Mouse (Mus musculus) embryonic facial prominence, embryonic 10.5 days (tissue): ENCODE measurements at regions not wholly inside any gene's neighbourhood (a gene's known extent, or its start where the extent isn't known, plus 50 kb on each side); places are given as distances from the start of the nearest gene placed in this dataset.

ENCODE experiments used
- DNase-seq: peaks from one replicate; pipeline ENCODE4 v3.0.0-alpha.2; 2017; ENCODE audit warnings: low spot score
- H3K27ac ChIP-seq: fragments of 300-500 bp; sonication (generic); replicated peaks from 2 replicates; pipeline ENCODE4 v1.5.1; 2016; ENCODE audit warnings: mild to moderate bottlenecking
- H3K27me3 ChIP-seq: fragments of 300-500 bp; sonication (generic); replicated peaks from 2 replicates; pipeline ENCODE4 v1.6.1; 2016; ENCODE audit warnings: low read depth, mild to moderate bottlenecking; ENCODE audit not compliant: poor library complexity, severe bottlenecking
- H3K36me3 ChIP-seq: fragments of 300-500 bp; sonication (generic); replicated peaks from 2 replicates; pipeline ENCODE4 v1.6.1; 2016; ENCODE audit warnings: mild to moderate bottlenecking, moderate library complexity
- H3K4me1 ChIP-seq: fragments of 300-500 bp; sonication (generic); 2 replicates; pipeline ENCODE4 v1.6.1; 2016
- H3K4me3 ChIP-seq: fragments of 300-500 bp; sonication (generic); 2 replicates; pipeline ENCODE4 v1.5.1; 2016; ENCODE audit warnings: mild to moderate bottlenecking, moderate library complexity
- H3K9me3 ChIP-seq: fragments of 300-500 bp; sonication (generic); 2 replicates; pipeline ENCODE4 v1.6.1; 2016; ENCODE audit warnings: mild to moderate bottlenecking
- WGBS: fragments of 180-500 bp; shearing (Covaris S2); methylation state at CpG from one replicate; pipeline ENCODE4 v1.1.7; 2016; 5-methylcytosine and 5-hydroxymethylcytosine counted together

GRCm38 (mm10) chr15:70489548-70489947, 3344.8 kb upstream of the Gm6569 start:
- DNase-seq, result no peak
- H3K27me3 ChIP-seq, result no peaks in the 10 kb centered on the region
- H3K4me1 ChIP-seq, result no peaks in the 10 kb centered on the region
- WGBS, result 95% methylated on average over 1 of the region's 1 CpGs
- H3K4me3 ChIP-seq, result no peak overlapping the region
- H3K36me3 ChIP-seq, result no peaks in the 10 kb centered on the region
- no peaks in the 10 kb centered on the region for H3K9me3 ChIP-seq
- no peak overlapping the region for H3K27ac ChIP-seq

GRCm38 (mm10) chr15:70507046-70507818, 3327.1 kb upstream of the Gm6569 start:
- Histone ChIP-seq H3K36me3 (no peaks in the 10 kb centered on the region), H3K27me3 (no peaks in the 10 kb centered on the region), H3K4me3 (no peak overlapping the region), H3K4me1 (peaks cover 6% of the 10 kb centered on the region; the same call in 1 of the 2 replicates), H3K27ac (no peak overlapping the region), H3K9me3 (no peaks in the 10 kb centered on the region)
- WGBS, result 50% methylated on average over 2 of the region's 2 CpGs
- peak; percentile 10 for DNase-seq

- no peak overlapping the region for H3K4me3 ChIP-seq
- H3K4me1 ChIP-seq, result no peaks in the 10 kb centered on the region
- 85% methylated on average over 4 of the region's 4 CpGs for WGBS
- no peaks in the 10 kb centered on the region for H3K27me3 ChIP-seq
- H3K36me3 ChIP-seq, result no peaks in the 10 kb centered on the region
- H3K9me3 ChIP-seq, result no peaks in the 10 kb centered on the region
- no peak for DNase-seq
- no peak overlapping the region for H3K27ac ChIP-seq
Measured at GRCm38 (mm10) chr15:70520551-70520950, 3313.8 kb upstream of the Gm6569 start.

- Histone ChIP-seq H3K36me3 (no peaks in the 10 kb centered on the region), H3K27ac (no peak overlapping the region), H3K27me3 (no peaks in the 10 kb centered on the region), H3K9me3 (no peaks in the 10 kb centered on the region), H3K4me3 (no peak overlapping the region), H3K4me1 (no peaks in the 10 kb centered on the region)
- DNase-seq, result no peak
- WGBS, result 56% methylated on average over 18 of the region's 18 CpGs
Measured at GRCm38 (mm10) chr15:70554773-70555582, 3279.4 kb upstream of the Gm6569 start.

GRCm38 (mm10) chr15:70555583-70555894, 3278.8 kb upstream of the Gm6569 start:
- H3K4me3 ChIP-seq, result no peak overlapping the region
- no peak for DNase-seq
- 49% methylated on average over 1 of the region's 1 CpGs for WGBS
- no peaks in the 10 kb centered on the region for H3K27me3 ChIP-seq
- no peak overlapping the region for H3K27ac ChIP-seq
- H3K9me3 ChIP-seq, result no peaks in the 10 kb centered on the region
- no peaks in the 10 kb centered on the region for H3K4me1 ChIP-seq
- H3K36me3 ChIP-seq, result no peaks in the 10 kb centered on the region

- 50% methylated on average over 1 of the region's 1 CpGs for WGBS
- H3K9me3 ChIP-seq, result no peaks in the 10 kb centered on the region
- no peak overlapping the region for H3K4me3 ChIP-seq
- no peaks in the 10 kb centered on the region for H3K4me1 ChIP-seq
- no peak overlapping the region for H3K27ac ChIP-seq
- H3K36me3 ChIP-seq, result no peaks in the 10 kb centered on the region
- H3K27me3 ChIP-seq, result no peaks in the 10 kb centered on the region
- no peak for DNase-seq
Measured at GRCm38 (mm10) chr15:70594295-70594694, 3240.1 kb upstream of the Gm6569 start.

GRCm38 (mm10) chr15:70600762-70601489, 3233.4 kb upstream of the Gm6569 start:
- 57% methylated on average over 2 of the region's 2 CpGs for WGBS
- no peak overlapping the region for H3K4me3 ChIP-seq
- H3K9me3 ChIP-seq, result no peaks in the 10 kb centered on the region
- H3K4me1 ChIP-seq, result no peaks in the 10 kb centered on the region
- H3K36me3 ChIP-seq, result no peaks in the 10 kb centered on the region
- no peaks in the 10 kb centered on the region for H3K27me3 ChIP-seq
- no peak for DNase-seq
- no peak overlapping the region for H3K27ac ChIP-seq

GRCm38 (mm10) chr15:70605251-70605650, 3229.1 kb upstream of the Gm6569 start:
- no peak overlapping the region for H3K4me3 ChIP-seq
- no peak overlapping the region for H3K27ac ChIP-seq
- 91% methylated on average over 4 of the region's 4 CpGs for WGBS
- no peak for DNase-seq
- no peaks in the 10 kb centered on the region for H3K4me1 ChIP-seq
- H3K9me3 ChIP-seq, result no peaks in the 10 kb centered on the region
- no peaks in the 10 kb centered on the region for H3K36me3 ChIP-seq
- H3K27me3 ChIP-seq, result no peaks in the 10 kb centered on the region

- H3K27ac ChIP-seq, result no peak overlapping the region
- H3K4me3 ChIP-seq, result no peak overlapping the region
- H3K36me3 ChIP-seq, result no peaks in the 10 kb centered on the region
- DNase-seq, result no peak
- no peaks in the 10 kb centered on the region for H3K27me3 ChIP-seq
- H3K9me3 ChIP-seq, result no peaks in the 10 kb centered on the region
- no peaks in the 10 kb centered on the region for H3K4me1 ChIP-seq
- WGBS, result 85% methylated on average over 1 of the region's 1 CpGs
Measured at GRCm38 (mm10) chr15:70606896-70607295, 3227.5 kb upstream of the Gm6569 start.

GRCm38 (mm10) chr15:70618131-70618674, 3216.2 kb upstream of the Gm6569 start:
- DNase-seq, result no peak
- 81% methylated on average over 2 of the region's 2 CpGs for WGBS
- H3K4me1 ChIP-seq, result no peaks in the 10 kb centered on the region

GRCm38 (mm10) chr15:70641051-70641552, 3193.3 kb upstream of the Gm6569 start:
- no peaks in the 10 kb centered on the region for H3K36me3 ChIP-seq
- H3K4me3 ChIP-seq, result no peak overlapping the region
- H3K27me3 ChIP-seq, result no peaks in the 10 kb centered on the region
- WGBS, result 80% methylated on average over 2 of the region's 2 CpGs
- no peak overlapping the region for H3K27ac ChIP-seq
- H3K4me1 ChIP-seq, result no peaks in the 10 kb centered on the region
- DNase-seq, result no peak
- no peaks in the 10 kb centered on the region for H3K9me3 ChIP-seq

More at GRCm38 (mm10) chr15:70618131-70618674, 3216.2 kb upstream of the Gm6569 start:
- Histone ChIP-seq H3K4me3 (no peak overlapping the region), H3K9me3 (no peaks in the 10 kb centered on the region), H3K36me3 (no peaks in the 10 kb centered on the region), H3K27ac (no peak overlapping the region), H3K27me3 (no peaks in the 10 kb centered on the region)

GRCm38 (mm10) chr15:70644447-70645202, 3189.7 kb upstream of the Gm6569 start:
- Histone ChIP-seq H3K27me3 (no peaks in the 10 kb centered on the region), H3K4me3 (no peak overlapping the region), H3K4me1 (no peaks in the 10 kb centered on the region), H3K36me3 (no peaks in the 10 kb centered on the region), H3K9me3 (no peaks in the 10 kb centered on the region), H3K27ac (no peak overlapping the region)
- no peak for DNase-seq
